Mouse (Mus musculus) small intestine, adult 2 months (tissue): ENCODE measurements around the gene Ptprj.

Experiments used
- CTCF ChIP-seq: fragments of 200-500 bp; IDR thresholded peaks from 2 replicates; pipeline ENCODE4 v1.5.1; 2012; ENCODE audit warnings: low read depth, mild to moderate bottlenecking, control low read depth, inconsistent platforms, low read length, moderate library complexity, mixed read lengths; ENCODE audit not compliant: insufficient replicate concordance, insufficient read length; ENCODE audit errors: extremely low read depth
- POLR2A ChIP-seq: fragments of 200-500 bp; IDR thresholded peaks from 2 replicates; pipeline ENCODE4 v1.6.1; 2012; ENCODE audit warnings: low read depth, mild to moderate bottlenecking, control low read depth, inconsistent platforms, low read length, moderate library complexity

- TF ChIP-seq POLR2A, result no peak
- no peak for TF ChIP-seq CTCF
Measured at GRCm38 (mm10) chr2:90555744-90556143, 24.7 kb downstream of the Ptprj start.
